ENCODE assay signal across 8 mouse cellular contexts in genomic region chr15:96566850-96567271, GRCm38 (mm10).
DNase-seq lines count a peak whose midpoint lies in the region; ATAC-seq lines count a peak whose summit lies in the region.

No protein-coding gene starts in this region.

- peaks cover 5% of the 10 kb centered on the region; the same call in 1 of the 2 replicates for H3K4me1 ChIP-seq in forebrain, embryonic 13.5 days
- H3K4me1 ChIP-seq in hindbrain, embryonic 10.5 days (replicated peaks): peaks cover 10% of the 10 kb centered on the region
- H3K4me1 ChIP-seq in limb, embryonic 12.5 days (replicated peaks): no peaks in the 10 kb centered on the region; the same call in 1 of the 2 replicates
- H3K4me1 ChIP-seq in midbrain, embryonic 10.5 days: peaks cover 10% of the 10 kb centered on the region

- peak; percentile 50; the same call in 1 of the 2 replicates for ATAC-seq in forebrain, embryonic 13.5 days
- no peak; the same call in 1 of the 2 replicates for ATAC-seq in limb, embryonic 12.5 days (ENCODE audit: insufficient number of reproducible peaks, insufficient read depth, low FRiP score, low TSS enrichment, low read depth)
- ATAC-seq in monocyte, adult 5-6 weeks (replicated peaks; ENCODE audit: insufficient number of reproducible peaks, low FRiP score, low TSS enrichment, poor library complexity, severe bottlenecking): no peak

- peak; percentile 67 for DNase-seq in 3134 (ENCODE audit: extremely low read depth, insufficient read length, low spot score)
- peak; percentile 25 for DNase-seq in adrenal gland, adult 8-10 months
- peak; percentile 73 for DNase-seq in hindbrain, embryonic 10.5 days (ENCODE audit: low spot score)
- DNase-seq in midbrain, embryonic 10.5 days (ENCODE audit: low spot score): peak; percentile 70
- DNase-seq in thymus, adult 18-20 months: peak; percentile 29 to 56

- H3K36me3 ChIP-seq in forebrain, embryonic 13.5 days (ENCODE audit: poor library complexity, severe bottlenecking): no peaks in the 10 kb centered on the region
- no peaks in the 10 kb centered on the region for H3K36me3 ChIP-seq in hindbrain, embryonic 10.5 days
- H3K36me3 ChIP-seq in limb, embryonic 12.5 days: no peaks in the 10 kb centered on the region
- no peaks in the 10 kb centered on the region for H3K36me3 ChIP-seq in midbrain, embryonic 10.5 days

- H3K4me2 ChIP-seq in forebrain, embryonic 13.5 days: peak overlapping the region; percentile 59
- peak overlapping the region; percentile 56 for H3K4me2 ChIP-seq in limb, embryonic 12.5 days

- no peaks in the 10 kb centered on the region for H3K27me3 ChIP-seq in forebrain, embryonic 13.5 days
- no peaks in the 10 kb centered on the region for H3K27me3 ChIP-seq in hindbrain, embryonic 10.5 days (ENCODE audit: insufficient read depth, poor library complexity, severe bottlenecking)
- no peaks in the 10 kb centered on the region for H3K27me3 ChIP-seq in limb, embryonic 12.5 days
- no peaks in the 10 kb centered on the region for H3K27me3 ChIP-seq in midbrain, embryonic 10.5 days (ENCODE audit: low read depth, poor library complexity, severe bottlenecking)

- 13% methylated on average over 14 of the region's 14 CpGs for WGBS in forebrain, embryonic 13.5 days
- 10% methylated on average over 14 of the region's 14 CpGs for WGBS in hindbrain, embryonic 10.5 days
- 10% methylated on average over 14 of the region's 14 CpGs for WGBS in limb, embryonic 12.5 days
- 10% methylated on average over 14 of the region's 14 CpGs for WGBS in midbrain, embryonic 10.5 days

- H3K27ac ChIP-seq in forebrain, embryonic 13.5 days: no peak overlapping the region
- H3K27ac ChIP-seq in hindbrain, embryonic 10.5 days: peak overlapping the region; percentile 82
- H3K27ac ChIP-seq in limb, embryonic 12.5 days: no peak overlapping the region
- H3K27ac ChIP-seq in midbrain, embryonic 10.5 days (replicated peaks): peak overlapping the region; percentile 79

- H3K9me3 ChIP-seq in forebrain, embryonic 13.5 days (replicated peaks): no peaks in the 10 kb centered on the region
- H3K9me3 ChIP-seq in hindbrain, embryonic 10.5 days: no peaks in the 10 kb centered on the region
- no peaks in the 10 kb centered on the region for H3K9me3 ChIP-seq in limb, embryonic 12.5 days
- H3K9me3 ChIP-seq in midbrain, embryonic 10.5 days (replicated peaks): no peaks in the 10 kb centered on the region

- H3K9ac ChIP-seq in forebrain, embryonic 13.5 days: peak overlapping the region; percentile 57
- 0 out of 2 replicates have a peak overlapping the region, but pooled peaks have one; percentile 38 for H3K9ac ChIP-seq in limb, embryonic 12.5 days (replicated peaks)

- H3K4me3 ChIP-seq in forebrain, embryonic 13.5 days: peak overlapping the region; percentile 35
- H3K4me3 ChIP-seq in hindbrain, embryonic 10.5 days: peak overlapping the region; percentile 52
- peak overlapping the region; percentile 38 for H3K4me3 ChIP-seq in limb, embryonic 12.5 days (replicated peaks)
- H3K4me3 ChIP-seq in midbrain, embryonic 10.5 days: peak overlapping the region; percentile 57

Comparison
In these comparisons a context has a peak if more than half of its experiments do, and no peak if none do; other contexts are left out.
1. H3K27ac ChIP-seq: peak in hindbrain, embryonic 10.5 days (single experiment) and midbrain, embryonic 10.5 days (single experiment); none in forebrain, embryonic 13.5 days (single experiment) and limb, embryonic 12.5 days (single experiment).
2. Peak in every context shown above with its lines, with median percentiles within 50 percentile points of each other: DNase-seq and H3K4me3 ChIP-seq.